Comparison of ENCODE assay signal across 10 mouse cellular contexts in the genomic region with DNA sequence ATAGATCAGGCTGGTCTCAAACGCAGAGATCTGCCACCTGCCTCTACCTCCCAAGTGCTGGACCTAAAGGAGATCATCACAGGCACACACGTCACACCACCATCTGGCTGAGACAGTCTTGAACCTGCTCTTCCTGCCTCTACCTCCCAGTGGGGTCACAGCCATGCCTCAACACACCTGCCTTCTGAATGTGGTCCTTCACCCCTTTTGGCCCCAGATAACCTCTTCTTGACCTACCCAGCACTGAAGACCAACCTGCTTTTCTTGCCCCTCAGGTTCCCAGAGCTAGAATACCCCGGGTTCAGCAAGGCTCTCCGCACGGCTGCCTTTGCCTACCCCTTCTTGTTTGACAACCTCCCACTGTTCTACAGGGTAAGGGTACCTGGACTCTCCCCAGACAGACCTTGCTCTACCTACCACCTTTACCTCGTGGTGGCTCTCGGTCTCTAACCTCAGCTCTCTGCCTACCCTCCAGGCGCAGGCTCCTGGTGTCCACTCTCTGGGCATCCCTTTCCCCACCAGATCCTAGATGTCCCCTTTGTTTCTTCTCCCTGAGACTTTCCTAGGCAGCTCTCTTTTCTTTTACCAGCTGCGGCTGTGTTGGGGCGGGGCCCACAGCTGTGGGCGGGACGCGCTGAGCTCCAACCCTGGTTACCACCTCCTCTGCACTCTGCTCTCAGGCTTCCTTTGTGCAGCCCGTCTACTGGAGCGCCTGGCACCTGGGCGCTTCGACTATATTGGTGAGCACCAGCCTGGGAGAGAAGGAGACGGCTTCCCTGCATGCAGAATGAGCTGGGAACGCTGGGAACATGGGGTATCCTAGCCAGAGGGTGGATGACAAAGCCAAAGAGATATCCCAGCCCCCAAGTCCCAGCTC. TPM values are rescaled to one million over a fixed set of nuclear protein-coding genes. Genes with fewer than 3 reads are reported as not detected.
DNase-seq lines count a peak whose midpoint lies in the region; ATAC-seq and TF ChIP-seq lines count a peak whose summit lies in the region.
"Not testable (repeated sequence)": the region's sequence is repeated elsewhere in the genome, so short reads cannot be mapped to it uniquely, and the experiment has no call there.
"Had no signal": no experiment of that assay in that cellular context is flagged by ENCODE, and none has a peak within 500 bp of the region (broad histone marks: within the 10 kb centered on the region; RNA-seq: fewer than 3 reads in every experiment).

No protein-coding gene starts in this region.

- peaks cover 31% of the 10 kb centered on the region for H3K27me3 ChIP-seq in G1E (ENCODE audit: insufficient read depth, low read length)
- H3K27me3 ChIP-seq in intestine, embryonic 14.5 days (replicated peaks; ENCODE audit: control insufficient read depth, insufficient read depth, low read length); limb, embryonic 12.5 days; neural tube, embryonic 14.5 days (ENCODE audit: control insufficient read depth, insufficient read depth, low read length): not testable (repeated sequence)

- 0 out of 2 replicates have a peak, but pooled peaks have one; percentile 8 for ATAC-seq in G1E (ENCODE audit: extremely low read depth, insufficient number of reproducible peaks, low FRiP score, poor library complexity, severe bottlenecking)
- ATAC-seq in granulocyte monocyte progenitor cell, adult 5-6 weeks (replicated peaks; ENCODE audit: poor library complexity, severe bottlenecking) = peak; percentile 62
- ATAC-seq in intestine, embryonic 14.5 days (replicated peaks; ENCODE audit: low FRiP score, low TSS enrichment, low read depth) = peak; percentile 88
- ATAC-seq in limb, embryonic 12.5 days (ENCODE audit: insufficient number of reproducible peaks, insufficient read depth, low FRiP score, low TSS enrichment, low read depth) = peak; percentile 88
- peak; percentile 71; the same call in 1 of the 2 replicates for ATAC-seq in megakaryocyte, adult 5-6 weeks (ENCODE audit: poor library complexity, severe bottlenecking)
- ATAC-seq in neural tube, embryonic 14.5 days (ENCODE audit: low read depth) = peak; percentile 91

- not testable (repeated sequence) for H3K4me1 ChIP-seq in G1E (ENCODE audit: insufficient read depth, low read depth, low read length); intestine, embryonic 14.5 days (replicated peaks; ENCODE audit: control insufficient read depth, insufficient read depth, low read length); limb, embryonic 12.5 days (replicated peaks); neural tube, embryonic 14.5 days (ENCODE audit: control insufficient read depth, insufficient read depth, low read length)

- peaks cover 10% of the 10 kb centered on the region for H3K9me3 ChIP-seq in G1E (replicated peaks)
- H3K9me3 ChIP-seq in intestine, embryonic 14.5 days (ENCODE audit: control insufficient read depth, low read length); limb, embryonic 12.5 days; neural tube, embryonic 14.5 days (ENCODE audit: control insufficient read depth, low read length): not testable (repeated sequence)

- not testable (repeated sequence) for H3K9ac ChIP-seq in intestine, embryonic 14.5 days (ENCODE audit: low read length); neural tube, embryonic 14.5 days (replicated peaks; ENCODE audit: low read depth, low read length)
- 0 out of 2 replicates have a peak overlapping the region, but pooled peaks have one; percentile 23 for H3K9ac ChIP-seq in limb, embryonic 12.5 days (replicated peaks)

- not testable (repeated sequence) for H3K27ac ChIP-seq in intestine, embryonic 14.5 days (ENCODE audit: low read depth)
- peak overlapping the region; percentile 23; the same call in 1 of the 2 replicates for H3K27ac ChIP-seq in limb, embryonic 12.5 days
- 0 out of 2 replicates have a peak overlapping the region, but pooled peaks have one; percentile 40 for H3K27ac ChIP-seq in neural tube, embryonic 14.5 days (ENCODE audit: low read depth, low read length)

- TF ChIP-seq CTCF in G1E (IDR thresholded peaks at IDR 0.05; ENCODE audit: low read depth, low read length) = not testable (repeated sequence)

- DNase-seq in G1E (ENCODE audit: low spot score) = peak; percentile 19
- DNase-seq in embryo, embryonic 11.5 days (ENCODE audit: low read depth, low spot score) = peak; percentile 35
- peak; percentile 65 for DNase-seq in intestine, embryonic 14.5 days (ENCODE audit: low spot score)
- DNase-seq in thymus, postnatal 36 days = peak; percentile 53 to 74

- WGBS in intestine, embryonic 14.5 days = 12% methylated on average over 16 of the region's 19 CpGs
- 12% methylated on average over 19 of the region's 19 CpGs for WGBS in limb, embryonic 12.5 days
- 10% methylated on average over 18 of the region's 19 CpGs for WGBS in neural tube, embryonic 14.5 days

- H3K36me3 ChIP-seq in G1E (replicated peaks); intestine, embryonic 14.5 days (ENCODE audit: control insufficient read depth, insufficient read depth, low read length); limb, embryonic 12.5 days; neural tube, embryonic 14.5 days (ENCODE audit: control insufficient read depth, insufficient read depth, low read length): not testable (repeated sequence)

- H3K4me3 ChIP-seq in G1E (ENCODE audit: low read depth, low read length); neural tube, embryonic 14.5 days (ENCODE audit: low read depth, low read length): not testable (repeated sequence)
- 0 out of 2 replicates have a peak overlapping the region, but pooled peaks have one; percentile 2 for H3K4me3 ChIP-seq in intestine, embryonic 14.5 days (ENCODE audit: low read depth, low read length)
- peak overlapping the region; percentile 18 for H3K4me3 ChIP-seq in limb, embryonic 12.5 days (replicated peaks)

- H3K4me2 ChIP-seq in intestine, embryonic 14.5 days (ENCODE audit: low read length) = peak overlapping the region; percentile 37
- H3K4me2 ChIP-seq in limb, embryonic 12.5 days = peak overlapping the region; percentile 49
- H3K4me2 ChIP-seq in neural tube, embryonic 14.5 days (ENCODE audit: low read depth, low read length) = peak overlapping the region; percentile 20; the same call in 1 of the 2 replicates

RNA-seq across cellular contexts. Expression of gene Bglap2, which starts 2.5 kb away (rescaled TPM):
- not detected in 2 replicates for total RNA-seq in G1E (2014; fragmentation: Nextera tagmentation)
- not detected in 2 replicates for total RNA-seq in G1E (2017)
- polyA plus RNA-seq in G1E (2012) = not detected in 2 replicates
- not detected in 2 replicates for total RNA-seq in granulocyte monocyte progenitor cell, adult 5-6 weeks (2014; fragmentation: Nextera tagmentation)
- not detected in 2 replicates for total RNA-seq in granulocyte monocyte progenitor cell, adult 5-6 weeks (2017)
- not detected in 2 replicates for polyA plus RNA-seq in intestine, embryonic 14.5 days (2014; fragmentation: Nextera tagmentation; extraction: Ambion mirVana)
- not detected in 2 replicates for polyA plus RNA-seq in limb, embryonic 12.5 days (2016; fragmentation: Nextera tagmentation; extraction: Ambion mirVana)
- total RNA-seq in megakaryocyte, adult 5-6 weeks (2015) = 0.84 TPM in 1 of 2 replicates, not detected in the other
- total RNA-seq in megakaryocyte, adult 5-6 weeks (2017) = 0.66 TPM in 1 of 2 replicates, not detected in the other
- polyA plus RNA-seq in neural tube, embryonic 14.5 days (2014; fragmentation: Nextera tagmentation; extraction: Ambion mirVana) = not detected in 2 replicates
- total RNA-seq: heart, postnatal 4 days; left cerebral cortex, postnatal 25 days had no signal

RNA-seq across cellular contexts. Expression of gene Bglap3, which starts 3.4 kb away (rescaled TPM):
- total RNA-seq in G1E (2014; fragmentation: Nextera tagmentation) (not detected in 2 replicates), G1E (2017) (0.16 and 0.17 TPM in 2 replicates)
- polyA plus RNA-seq in G1E (2012) = not detected in 2 replicates
- not detected in 2 replicates for total RNA-seq in granulocyte monocyte progenitor cell, adult 5-6 weeks (2014; fragmentation: Nextera tagmentation)
- not detected in 2 replicates for total RNA-seq in granulocyte monocyte progenitor cell, adult 5-6 weeks (2017)
- 0.28 and 0.30 TPM in 2 replicates for polyA plus RNA-seq in intestine, embryonic 14.5 days (2014; fragmentation: Nextera tagmentation; extraction: Ambion mirVana)
- 0.10 and 0.29 TPM in 2 replicates for polyA plus RNA-seq in limb, embryonic 12.5 days (2016; fragmentation: Nextera tagmentation; extraction: Ambion mirVana)
- total RNA-seq in megakaryocyte, adult 5-6 weeks (2015) = not detected in 2 replicates
- not detected in 2 replicates for total RNA-seq in megakaryocyte, adult 5-6 weeks (2017)
- 0.28 TPM in 1 of 2 replicates, not detected in the other for polyA plus RNA-seq in neural tube, embryonic 14.5 days (2014; fragmentation: Nextera tagmentation; extraction: Ambion mirVana)
- total RNA-seq: heart, postnatal 4 days had no signal

RNA-seq across cellular contexts. Expression of gene Bglap, which starts 8.3 kb away (rescaled TPM):
- total RNA-seq in G1E (2014; fragmentation: Nextera tagmentation) (not detected in 2 replicates), G1E (2017) (not detected in 2 replicates)
- not detected in 2 replicates for polyA plus RNA-seq in G1E (2012)
- not detected in 2 replicates for total RNA-seq in granulocyte monocyte progenitor cell, adult 5-6 weeks (2014; fragmentation: Nextera tagmentation)
- total RNA-seq in granulocyte monocyte progenitor cell, adult 5-6 weeks (2017) = not detected in 2 replicates
- 0.64 TPM in 1 of 2 replicates, not detected in the other for polyA plus RNA-seq in intestine, embryonic 14.5 days (2014; fragmentation: Nextera tagmentation; extraction: Ambion mirVana)
- polyA plus RNA-seq in limb, embryonic 12.5 days (2016; fragmentation: Nextera tagmentation; extraction: Ambion mirVana) = not detected in 2 replicates
- total RNA-seq in megakaryocyte, adult 5-6 weeks (2015) = 0.93 and 1.5 TPM in 2 replicates
- 5.0 and 6.3 TPM in 2 replicates for total RNA-seq in megakaryocyte, adult 5-6 weeks (2017)
- not detected in 2 replicates for polyA plus RNA-seq in neural tube, embryonic 14.5 days (2014; fragmentation: Nextera tagmentation; extraction: Ambion mirVana)
- total RNA-seq: heart, postnatal 4 days had no signal

RNA-seq across cellular contexts. Expression of gene Paqr6, which starts 11.6 kb away (rescaled TPM):
- total RNA-seq in G1E (2014; fragmentation: Nextera tagmentation) (not detected in 2 replicates), G1E (2017) (0.12 and 0.38 TPM in 2 replicates)
- not detected in 2 replicates for polyA plus RNA-seq in G1E (2012)
- total RNA-seq in granulocyte monocyte progenitor cell, adult 5-6 weeks (2014; fragmentation: Nextera tagmentation) = not detected in 2 replicates
- not detected in 2 replicates for total RNA-seq in granulocyte monocyte progenitor cell, adult 5-6 weeks (2017)
- 1.5 and 2.4 TPM in 2 replicates for polyA plus RNA-seq in intestine, embryonic 14.5 days (2014; fragmentation: Nextera tagmentation; extraction: Ambion mirVana)
- polyA plus RNA-seq in limb, embryonic 12.5 days (2016; fragmentation: Nextera tagmentation; extraction: Ambion mirVana) = 2.8 and 3.2 TPM in 2 replicates
- not detected in 2 replicates for total RNA-seq in megakaryocyte, adult 5-6 weeks (2015)
- total RNA-seq in megakaryocyte, adult 5-6 weeks (2017) = not detected in 2 replicates
- polyA plus RNA-seq in neural tube, embryonic 14.5 days (2014; fragmentation: Nextera tagmentation; extraction: Ambion mirVana) = 0.35 and 1.6 TPM in 2 replicates

RNA-seq across cellular contexts. Expression of gene Pmf1, which starts 34.1 kb away (rescaled TPM):
- total RNA-seq in G1E (2014; fragmentation: Nextera tagmentation) = 273 and 301 TPM in 2 replicates
- 110 and 117 TPM in 2 replicates for total RNA-seq in G1E (2017)
- 254 and 283 TPM in 2 replicates for polyA plus RNA-seq in G1E (2012)
- total RNA-seq in granulocyte monocyte progenitor cell, adult 5-6 weeks (2014; fragmentation: Nextera tagmentation) = 115 and 122 TPM in 2 replicates
- 128 and 141 TPM in 2 replicates for total RNA-seq in granulocyte monocyte progenitor cell, adult 5-6 weeks (2017)
- 150 and 154 TPM in 2 replicates for polyA plus RNA-seq in intestine, embryonic 14.5 days (2014; fragmentation: Nextera tagmentation; extraction: Ambion mirVana)
- 149 and 151 TPM in 2 replicates for polyA plus RNA-seq in limb, embryonic 12.5 days (2016; fragmentation: Nextera tagmentation; extraction: Ambion mirVana)
- total RNA-seq in megakaryocyte, adult 5-6 weeks (2015) = 115 and 131 TPM in 2 replicates
- total RNA-seq in megakaryocyte, adult 5-6 weeks (2017) = 78.5 and 81.9 TPM in 2 replicates
- 19.3 and 22.2 TPM in 2 replicates for polyA plus RNA-seq in neural tube, embryonic 14.5 days (2014; fragmentation: Nextera tagmentation; extraction: Ambion mirVana)

Comparison
In these comparisons a context has a peak if more than half of its experiments do, and no peak if none do; other contexts are left out.
1. ATAC-seq: peak in every context shown above with its lines; median percentile 91 in neural tube, embryonic 14.5 days; 88 in intestine, embryonic 14.5 days; 88 in limb, embryonic 12.5 days; 71 in megakaryocyte, adult 5-6 weeks; 62 in granulocyte monocyte progenitor cell, adult 5-6 weeks; 8 in G1E.